Mouse (Mus musculus): ENCODE data around the gene Itih2.
A peak's percentile ranks its signal among the peaks of the same experiment; 100 is the strongest.

The Itih2 gene

GRCm38 (mm10) chr2:10108535-10109189 is 22.5 kb downstream of the Itih2 start:
- DNase-seq: no peak

GRCm38 (mm10) chr2:10101180-10101579 is 30.0 kb downstream of the Itih2 start:
- peak; percentile 35 for DNase-seq

- DNase-seq: no peak
Observed at GRCm38 (mm10) chr2:10100471-10100870, 30.7 kb downstream of the Itih2 start.

GRCm38 (mm10) chr2:10098598-10099215 is 32.5 kb downstream of the Itih2 start:
- DNase-seq: peak; percentile 41

GRCm38 (mm10) chr2:10094327-10095100 is 36.7 kb downstream of the Itih2 start:
- DNase-seq: no peak

- DNase-seq: no peak
Observed at GRCm38 (mm10) chr2:10087256-10087850, 43.8 kb downstream of the Itih2 start.

- DNase-seq: no peak
Observed at GRCm38 (mm10) chr2:10082737-10083136, 48.5 kb downstream of the Itih2 start.

GRCm38 (mm10) chr2:10081453-10082080 is 49.6 kb downstream of the Itih2 start:
- DNase-seq: no peak

- DNase-seq: peak; percentile 97
Observed at GRCm38 (mm10) chr2:10080310-10081010, 50.7 kb downstream of the Itih2 start, which contains the start of the genes Atp5c1 and Kin. Gene Atp5c1, minus strand, starts transcription at chr2:10080510. Gene Kin, plus strand, starts transcription at chr2:10080593.

GRCm38 (mm10) chr2:10079745-10080309 is 51.4 kb downstream of the Itih2 start:
- DNase-seq: no peak

GRCm38 (mm10) chr2:10076675-10077074 is 54.5 kb downstream of the Itih2 start:
- DNase-seq: no peak

GRCm38 (mm10) chr2:10074470-10074869 is 56.7 kb downstream of the Itih2 start:
- no peak for DNase-seq

- no peak for DNase-seq
Observed at GRCm38 (mm10) chr2:10071751-10072150, 59.4 kb downstream of the Itih2 start.

- no peak for DNase-seq
Observed at GRCm38 (mm10) chr2:10058836-10059235, 72.4 kb downstream of the Itih2 start.

- DNase-seq: no peak
Observed at GRCm38 (mm10) chr2:10051996-10052395, 79.2 kb downstream of the Itih2 start.

- DNase-seq: no peak
Observed at GRCm38 (mm10) chr2:10050878-10051277, 80.3 kb downstream of the Itih2 start.

GRCm38 (mm10) chr2:10049456-10049855 is 81.7 kb downstream of the Itih2 start:
- DNase-seq: no peak

GRCm38 (mm10) chr2:10048461-10048860 is 82.7 kb downstream of the Itih2 start, which contains the start of gene Taf3:
Gene Taf3, minus strand, starts transcription at chr2:10048596.
- DNase-seq: peak; percentile 94

- peak; percentile 40 for DNase-seq
Observed at GRCm38 (mm10) chr2:10047758-10048436, 83.3 kb downstream of the Itih2 start.
